Mouse (Mus musculus) right cerebral cortex, postnatal 25 days (tissue): ENCODE measurements around the gene Prrc2b.

ENCODE experiments used
- DNase-seq: peaks from one replicate; pipeline ENCODE4 v3.0.0; 2022

Gene Prrc2b

DNA sequence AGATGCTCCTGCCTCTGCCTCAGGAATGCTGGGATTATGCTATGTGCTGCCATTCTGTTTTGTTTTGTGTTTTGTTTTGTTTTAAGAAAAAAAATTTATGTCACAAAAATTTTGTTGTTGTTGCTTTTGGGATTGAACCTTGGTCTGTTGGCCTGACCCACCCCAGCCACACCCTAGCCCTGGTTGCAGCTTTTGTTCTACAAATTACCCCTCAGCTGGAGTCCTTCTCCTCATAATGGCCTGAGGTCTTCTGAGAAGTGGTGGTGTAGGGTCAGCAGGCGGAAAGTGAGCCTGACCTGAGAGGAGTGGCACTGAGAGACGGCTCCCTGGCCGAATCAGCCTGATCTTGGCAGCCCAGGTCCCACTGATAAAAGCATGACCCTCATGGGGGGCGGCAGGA, 11.8 kb downstream of the Prrc2b start:
- DNase-seq: no peak

DNA sequence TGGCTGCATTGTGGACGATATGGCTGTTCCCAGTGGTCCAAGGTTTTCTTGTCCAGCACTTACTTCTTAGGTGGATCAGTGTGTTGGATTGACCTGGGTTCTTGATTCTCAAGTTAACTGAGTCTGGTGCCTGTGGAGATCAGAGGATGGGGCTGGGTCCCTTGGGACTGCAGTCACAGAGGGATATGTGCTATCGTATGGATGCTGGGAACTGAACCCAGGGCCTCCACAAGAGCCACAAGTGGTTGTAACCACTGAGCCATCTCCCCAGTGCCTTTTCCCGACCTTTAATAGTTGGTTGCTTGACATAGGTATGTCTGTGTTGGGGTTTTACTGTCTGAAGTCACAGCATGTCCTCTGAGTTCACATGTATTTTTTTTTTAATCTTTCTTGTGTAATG, 12.2 kb downstream of the Prrc2b start:
- no peak for DNase-seq

- DNase-seq: no peak
Observed at GRCm38 (mm10) chr2:32164503-32164902, 13.6 kb downstream of the Prrc2b start.

- DNase-seq: no peak
Observed at GRCm38 (mm10) chr2:32165040-32165800, 14.3 kb downstream of the Prrc2b start.

DNA sequence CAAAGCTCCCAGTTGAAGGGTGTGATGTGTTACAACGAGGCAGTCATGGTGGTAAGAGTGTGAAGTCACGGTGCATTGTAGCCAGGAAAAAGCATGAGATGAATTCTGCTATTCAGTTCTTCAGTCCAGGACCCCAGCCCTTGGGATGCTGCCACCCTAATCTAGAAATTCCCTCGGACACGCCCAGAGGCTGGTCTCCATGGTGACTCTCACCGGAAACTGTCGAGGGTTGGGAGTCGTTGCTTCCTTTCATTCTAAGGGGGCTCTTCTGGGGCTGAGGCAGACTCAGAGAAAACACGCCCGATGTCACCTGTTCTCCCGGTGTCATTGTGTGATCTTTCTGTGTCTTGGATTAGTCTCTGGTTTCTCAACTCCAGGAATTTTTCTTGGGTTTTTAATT, 15.7 kb downstream of the Prrc2b start:
- DNase-seq: no peak

DNA sequence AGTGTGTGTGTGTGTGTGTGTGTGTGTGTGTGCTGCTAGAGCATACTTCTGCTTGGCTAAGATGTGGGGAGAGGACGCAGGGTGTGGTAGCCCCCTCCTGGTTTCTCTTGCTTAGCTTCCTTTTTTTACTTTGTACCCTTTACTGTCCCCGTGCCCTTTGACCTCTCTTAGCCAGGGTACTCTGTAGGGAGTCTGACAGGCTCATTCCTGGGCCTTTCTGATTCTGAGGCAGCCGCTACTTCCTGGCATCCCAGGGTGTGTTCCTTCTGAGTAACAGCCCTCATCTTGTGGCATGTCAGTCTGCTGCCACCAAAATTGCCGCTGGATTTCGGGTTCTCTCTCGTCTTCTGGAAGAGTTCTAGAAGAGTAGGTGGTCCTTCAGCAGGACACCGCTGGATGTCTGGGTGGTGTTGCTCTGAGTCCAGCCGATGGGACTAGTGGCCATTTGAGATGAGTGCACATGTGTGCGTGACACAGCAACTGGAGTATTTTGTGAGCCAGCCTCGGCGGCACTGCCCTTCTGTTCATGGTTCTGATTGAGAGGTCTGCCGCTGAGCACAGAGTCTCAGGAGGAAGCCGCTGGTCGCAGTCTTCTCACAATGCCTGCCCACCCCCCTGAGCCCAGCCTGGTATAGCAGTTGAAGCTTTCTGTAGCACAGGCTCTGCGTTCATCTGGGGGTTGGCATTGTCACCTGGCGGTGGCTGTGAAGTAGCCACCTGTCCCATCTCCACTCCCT, 16.3 kb downstream of the Prrc2b start:
- DNase-seq: no peak

DNA sequence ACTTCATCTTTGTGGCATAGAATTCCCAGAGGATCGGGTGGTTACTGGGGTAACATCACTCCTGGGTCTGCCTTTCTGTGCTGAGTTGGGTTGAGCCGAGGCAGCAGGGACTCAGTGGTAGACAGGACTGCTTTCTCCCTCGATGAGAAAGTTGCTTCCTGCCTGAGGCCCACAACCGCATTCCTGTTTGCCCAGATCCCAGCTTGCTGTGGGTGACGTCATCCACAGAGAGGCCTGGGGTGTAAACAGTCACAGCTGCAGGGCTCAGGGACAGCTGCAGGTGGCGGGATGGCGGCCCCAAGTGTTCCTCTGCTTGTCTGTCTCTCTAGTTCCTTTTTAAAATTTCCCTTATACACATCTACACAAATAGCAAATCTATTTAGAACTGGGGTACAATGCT, 16.9 kb downstream of the Prrc2b start:
- DNase-seq: peak; percentile 68

DNA sequence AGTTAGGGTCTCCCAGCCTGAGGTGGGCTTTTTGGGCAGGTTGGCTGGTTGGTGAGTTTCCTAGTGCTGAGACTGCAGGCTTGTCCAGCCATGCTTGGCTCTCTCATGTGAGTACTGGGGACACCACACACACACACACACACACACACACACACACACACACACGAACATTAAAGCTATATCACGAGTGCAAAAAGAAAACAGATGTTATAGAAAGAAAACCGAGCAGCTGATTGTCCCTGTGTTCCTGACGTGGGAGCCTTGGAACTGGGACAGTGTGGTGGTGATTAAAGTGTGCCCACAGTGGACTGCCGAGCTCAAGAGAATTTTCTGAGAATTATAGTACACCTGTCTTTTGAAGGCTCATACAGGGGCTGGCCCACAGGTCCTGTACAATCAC, 18.4 kb downstream of the Prrc2b start:
- no peak for DNase-seq

DNA sequence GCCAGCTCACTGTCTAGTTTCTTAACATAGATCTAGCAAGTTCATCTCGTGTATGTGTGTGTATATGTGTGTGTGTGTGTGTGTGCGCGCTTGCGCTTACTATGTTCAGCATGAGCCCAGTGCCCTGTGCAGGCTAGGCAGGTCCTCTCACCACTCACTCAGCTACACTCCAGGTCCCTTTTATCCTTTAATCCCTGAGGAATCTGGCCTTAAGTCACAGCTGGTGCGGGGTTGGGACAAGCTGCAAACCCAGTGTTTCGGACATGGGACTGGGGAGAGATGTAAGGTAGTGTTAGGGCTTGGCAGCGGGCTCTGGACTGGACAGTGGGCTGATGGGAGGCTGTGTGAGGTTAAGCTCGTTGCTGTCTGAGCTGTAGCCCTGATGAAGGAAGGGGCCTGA, 19.1 kb downstream of the Prrc2b start:
- DNase-seq: no peak

DNA sequence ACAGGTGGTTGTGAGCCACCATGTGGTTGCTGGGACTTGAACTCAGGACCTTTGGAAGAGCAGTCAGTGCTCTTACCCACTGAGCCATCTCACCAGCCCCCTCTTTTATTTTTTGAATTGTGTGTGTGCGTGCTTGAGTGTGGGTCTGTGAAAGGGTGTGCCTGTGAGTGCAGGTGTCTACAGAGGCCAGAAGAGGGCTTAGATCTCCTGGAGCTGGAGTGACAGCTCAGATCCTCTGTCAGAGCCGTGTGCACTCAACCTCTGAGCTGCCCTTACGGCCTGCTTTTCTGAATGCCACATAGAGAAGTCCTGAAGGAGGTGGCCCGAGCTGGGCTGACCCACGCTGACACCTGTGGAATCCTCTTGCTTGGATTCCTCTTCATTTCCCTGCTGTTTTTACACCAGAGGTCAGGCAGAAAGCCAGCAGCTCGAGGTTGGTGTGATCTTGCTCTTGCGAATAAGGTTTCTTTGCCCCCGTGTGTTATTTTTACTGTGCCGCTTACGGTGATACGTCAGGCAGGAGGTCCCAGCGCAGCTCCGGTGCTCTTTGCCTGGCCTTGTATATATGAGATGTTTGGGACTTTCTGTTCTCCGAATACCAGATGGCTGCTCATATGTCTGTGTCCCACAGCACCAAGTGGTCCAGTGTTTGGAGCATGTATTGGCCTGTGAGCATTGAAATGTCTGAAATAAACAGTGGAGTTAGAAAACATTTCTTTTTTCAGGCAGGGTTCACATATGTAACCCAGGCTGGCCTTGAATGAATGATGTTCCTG, 21.0 kb downstream of the Prrc2b start:
- DNase-seq: no peak

DNA sequence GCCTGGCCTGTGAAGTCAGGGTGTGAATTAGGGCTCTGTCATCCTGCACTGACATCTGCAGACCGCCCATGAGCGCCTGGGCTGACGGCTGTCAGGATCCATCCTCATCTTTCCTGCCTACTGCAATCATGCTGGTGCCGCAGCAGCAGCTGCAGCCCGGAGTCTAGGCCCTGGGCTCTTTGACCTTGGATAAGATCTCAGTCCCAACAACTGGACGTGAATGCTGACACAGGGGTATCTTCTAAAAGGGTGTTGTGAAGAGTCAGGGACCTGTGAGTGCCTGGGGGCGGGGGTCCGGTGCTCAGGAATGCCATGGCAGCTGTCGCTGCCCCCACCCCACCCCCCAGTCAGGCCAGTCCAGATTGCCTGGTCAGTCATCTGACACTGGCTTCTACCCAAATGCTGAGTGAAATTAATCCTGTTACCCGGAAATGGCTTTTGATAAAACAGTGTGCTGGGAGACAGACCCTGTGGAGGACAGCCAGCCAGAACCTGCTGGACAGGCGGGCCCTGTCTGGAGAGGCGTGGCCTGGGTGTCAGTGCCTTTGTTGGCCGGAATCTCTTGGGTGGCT, 23.4 kb downstream of the Prrc2b start:
- no peak for DNase-seq

DNA sequence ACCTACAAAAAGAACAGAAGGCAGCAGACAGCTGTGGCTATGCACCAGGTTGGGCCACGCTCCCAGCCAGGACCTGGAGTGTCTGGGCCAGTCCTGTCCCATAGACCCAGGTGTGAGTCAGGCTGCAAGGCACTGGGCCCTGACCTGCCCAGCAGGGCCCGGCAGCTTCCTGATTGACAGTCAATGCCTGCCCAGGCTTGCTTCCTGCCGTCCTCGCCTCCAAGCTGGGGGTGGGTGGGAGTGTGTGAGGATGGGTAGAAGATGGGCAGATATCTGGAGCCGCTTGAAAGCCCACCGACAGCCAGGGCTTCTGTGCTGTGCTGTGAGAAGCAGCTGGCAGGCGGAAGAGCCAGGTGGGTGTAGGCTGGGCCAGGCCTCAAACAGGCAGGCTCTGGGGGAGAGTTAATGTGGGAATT, 24.2 kb downstream of the Prrc2b start:
- peak; percentile 72 for DNase-seq

DNA sequence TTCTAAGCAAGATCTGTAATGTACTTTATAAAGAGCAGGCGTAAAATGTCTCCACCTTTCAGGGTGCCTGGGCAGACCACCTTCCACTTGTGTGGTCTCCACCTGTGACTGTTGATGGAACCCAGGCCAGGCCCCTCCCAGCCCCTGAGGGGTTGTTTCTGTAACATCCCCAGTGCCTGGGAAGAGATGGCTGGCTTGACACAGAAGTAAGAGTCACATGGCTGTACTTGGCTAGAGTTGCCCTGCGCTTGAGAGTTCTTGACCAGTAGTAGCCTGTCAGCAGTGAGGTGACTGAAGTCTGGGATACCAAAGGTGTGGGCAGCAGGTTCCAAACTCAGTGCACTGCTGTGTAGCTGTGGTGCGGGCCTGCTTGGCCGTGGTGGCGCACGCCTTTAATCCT, 24.6 kb downstream of the Prrc2b start:
- no peak for DNase-seq

GRCm38 (mm10) chr2:32176848-32177247, 26.0 kb downstream of the Prrc2b start:
- DNase-seq: no peak

DNA sequence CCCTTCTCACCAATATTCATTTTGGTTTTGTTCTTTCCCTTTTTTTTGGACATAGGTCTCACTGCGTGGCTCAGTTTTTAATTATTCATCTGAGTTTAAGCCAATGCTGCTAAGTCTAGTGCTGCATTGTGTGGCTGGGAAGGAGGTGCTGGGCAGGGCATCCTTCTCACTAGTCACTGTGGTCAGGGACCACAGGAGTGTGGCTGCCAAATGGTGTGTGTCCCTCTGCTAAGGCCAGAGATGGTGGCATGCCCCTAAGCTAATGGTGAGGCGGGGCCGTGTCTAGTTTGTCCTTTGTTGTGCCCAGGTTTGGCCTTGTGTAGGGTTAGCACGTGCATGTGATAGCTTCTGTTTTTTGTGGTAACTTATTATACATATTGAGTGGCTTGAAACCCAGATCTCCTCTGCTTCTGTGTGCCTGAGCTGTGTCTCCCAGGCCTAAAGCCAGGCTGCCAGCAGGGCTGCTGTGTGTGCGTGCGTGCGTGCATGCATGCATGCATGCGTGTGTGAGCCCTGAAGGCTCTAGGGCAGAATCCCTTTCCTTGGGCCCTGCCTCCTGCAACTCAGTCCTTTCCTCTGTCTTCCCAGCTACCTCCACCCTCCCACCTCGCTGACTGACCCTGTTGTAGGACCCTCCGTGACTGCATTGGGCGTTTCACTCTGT, 26.6 kb downstream of the Prrc2b start:
- no peak for DNase-seq

- DNase-seq: no peak
Observed at GRCm38 (mm10) chr2:32179363-32179762, 28.5 kb downstream of the Prrc2b start.

DNA sequence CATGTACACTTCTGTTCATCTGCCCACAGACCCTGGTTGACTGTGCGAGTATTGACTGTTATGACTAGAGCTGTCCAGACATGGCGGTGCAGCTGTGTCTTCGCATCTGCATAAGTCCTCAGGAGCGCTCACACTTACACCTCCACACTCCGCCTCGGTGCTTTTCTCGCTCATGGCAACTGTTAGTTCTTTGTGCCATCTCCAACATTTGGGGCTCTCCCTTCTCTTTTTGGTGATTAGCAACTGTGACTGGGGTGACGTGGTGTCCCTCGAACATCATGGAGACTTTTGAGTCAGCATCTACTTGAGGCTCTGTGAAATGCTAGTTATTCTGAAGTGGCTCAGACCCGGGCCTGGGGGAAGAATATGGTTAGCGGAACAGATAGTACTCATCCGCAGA, 29.2 kb downstream of the Prrc2b start:
- no peak for DNase-seq

DNA sequence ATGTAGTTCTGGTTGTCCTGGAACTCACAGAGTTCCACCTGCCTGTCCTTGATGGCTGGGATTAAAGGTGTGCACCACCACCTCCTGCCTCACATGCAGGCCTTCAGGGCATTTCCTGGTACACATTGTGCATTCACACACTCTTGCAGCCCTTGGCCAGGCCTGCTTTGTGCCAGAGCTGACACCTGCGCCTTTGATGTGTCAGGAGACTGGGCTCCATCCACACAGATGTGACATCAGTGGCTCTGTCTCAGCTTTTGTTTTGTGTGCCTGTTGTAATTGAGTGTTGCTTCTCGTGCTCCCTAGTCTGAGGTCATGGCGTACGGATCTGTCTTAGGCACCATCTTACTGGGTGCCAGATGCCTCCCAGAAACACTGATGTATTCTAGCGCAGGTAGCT, 30.5 kb downstream of the Prrc2b start:
- DNase-seq: no peak

- no peak for DNase-seq
Observed at GRCm38 (mm10) chr2:32182119-32182518, 31.2 kb downstream of the Prrc2b start.

DNA sequence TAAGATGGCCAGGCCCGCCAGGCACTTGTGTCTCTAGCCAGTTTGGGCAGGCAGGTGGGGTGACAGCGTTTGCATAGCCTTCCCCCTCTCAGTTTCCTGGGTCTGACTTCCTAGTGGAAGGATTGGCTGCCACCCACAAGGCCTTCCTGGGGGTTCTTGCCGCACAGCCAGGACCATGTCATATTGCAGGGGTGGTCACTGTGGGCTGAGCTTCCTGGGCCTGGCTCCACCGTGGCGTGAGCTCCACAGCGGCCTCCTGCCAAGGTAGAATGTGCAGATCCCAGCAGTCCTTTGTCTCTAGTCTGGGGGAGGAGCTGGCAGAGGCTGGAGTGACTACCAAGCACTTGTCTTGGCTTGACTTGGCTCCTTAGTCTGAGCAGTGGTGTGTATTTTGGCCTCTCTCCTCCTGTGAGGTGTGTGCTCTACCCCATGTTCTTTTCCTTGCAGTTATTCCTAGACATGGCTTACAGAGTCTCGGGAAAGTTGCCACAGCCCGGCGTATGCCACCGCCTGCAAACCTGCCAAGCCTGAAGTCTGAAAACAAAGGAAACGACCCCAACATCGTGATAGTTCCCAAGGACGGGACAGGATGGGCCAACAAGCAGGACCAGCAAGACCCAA, 31.9 kb downstream of the Prrc2b start:
- DNase-seq: peak; percentile 50

- DNase-seq: peak; percentile 76
Observed at GRCm38 (mm10) chr2:32187019-32187551, 36.2 kb downstream of the Prrc2b start.

GRCm38 (mm10) chr2:32187649-32188048, 36.8 kb downstream of the Prrc2b start:
- no peak for DNase-seq
